Mouse (Mus musculus): ENCODE results near the gene Mdga2.

DNA sequence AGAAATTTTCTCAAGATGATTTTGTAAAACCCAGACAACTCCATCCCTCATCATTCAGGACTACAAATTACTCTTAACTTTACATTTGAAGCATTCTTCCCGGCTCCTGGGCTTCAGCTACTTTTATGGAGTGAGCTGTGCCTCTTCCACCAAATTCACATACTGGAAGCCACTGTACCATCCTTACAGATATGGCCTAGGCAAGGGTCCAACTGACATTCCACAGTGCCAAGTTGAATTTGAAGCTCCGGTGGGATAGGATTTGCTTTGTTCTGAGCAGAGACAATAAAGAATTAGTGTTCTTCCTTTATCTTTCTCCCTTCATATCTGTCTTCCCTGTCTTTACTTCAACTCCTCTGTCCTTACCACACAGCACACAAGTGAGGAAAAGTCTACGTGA lies 118.2 kb downstream of the Mdga2 start:
- TF ChIP-seq GATA1 (IDR thresholded peaks at IDR 0.05; ENCODE audit: borderline replicate concordance, low read length) (no peak), FLI1 (IDR thresholded peaks at IDR 0.05; ENCODE audit: low read length) (no peak)

Measured in megakaryocyte, embryonic 14.5 days (primary cell).